Mouse (Mus musculus): Measurements from ENCODE around the gene Fcgr4. TPM values are rescaled to one million over a fixed set of nuclear protein-coding genes. Genes with fewer than 3 reads are reported as not detected.

The Fcgr4 gene
- total RNA-seq (2023), result 59.5 and 102 TPM in 2 replicates

GRCm38 (mm10) chr1:171018737-171019136, at the start of gene Fcgr4:
Gene Fcgr4 (plus strand): TSS chr1:171018920.

DNA sequence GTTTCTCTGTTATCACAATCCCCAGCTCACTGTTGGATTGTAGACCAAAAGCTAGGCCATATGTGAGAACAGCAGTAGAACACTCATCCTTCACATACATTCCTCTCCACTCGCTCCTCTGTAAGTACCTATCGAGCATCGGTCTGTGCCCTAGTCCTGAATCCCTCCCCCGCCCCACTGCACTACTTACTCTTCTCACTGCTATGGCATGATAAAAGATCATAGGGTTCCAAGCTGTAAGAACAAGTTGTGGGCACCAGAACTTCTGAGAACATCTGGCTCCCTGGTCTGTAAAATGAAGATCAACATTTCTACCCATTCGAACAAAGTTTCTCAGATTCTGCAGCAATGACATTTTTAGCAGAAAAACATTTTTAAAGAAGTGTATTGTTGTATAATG, 42.3 kb upstream of the Fcgr4 start, which contains the start of gene Fcgr2b:
Gene Fcgr2b (minus strand): TSS at position 101 of the 400 bp plus-strand sequence.

DNA sequence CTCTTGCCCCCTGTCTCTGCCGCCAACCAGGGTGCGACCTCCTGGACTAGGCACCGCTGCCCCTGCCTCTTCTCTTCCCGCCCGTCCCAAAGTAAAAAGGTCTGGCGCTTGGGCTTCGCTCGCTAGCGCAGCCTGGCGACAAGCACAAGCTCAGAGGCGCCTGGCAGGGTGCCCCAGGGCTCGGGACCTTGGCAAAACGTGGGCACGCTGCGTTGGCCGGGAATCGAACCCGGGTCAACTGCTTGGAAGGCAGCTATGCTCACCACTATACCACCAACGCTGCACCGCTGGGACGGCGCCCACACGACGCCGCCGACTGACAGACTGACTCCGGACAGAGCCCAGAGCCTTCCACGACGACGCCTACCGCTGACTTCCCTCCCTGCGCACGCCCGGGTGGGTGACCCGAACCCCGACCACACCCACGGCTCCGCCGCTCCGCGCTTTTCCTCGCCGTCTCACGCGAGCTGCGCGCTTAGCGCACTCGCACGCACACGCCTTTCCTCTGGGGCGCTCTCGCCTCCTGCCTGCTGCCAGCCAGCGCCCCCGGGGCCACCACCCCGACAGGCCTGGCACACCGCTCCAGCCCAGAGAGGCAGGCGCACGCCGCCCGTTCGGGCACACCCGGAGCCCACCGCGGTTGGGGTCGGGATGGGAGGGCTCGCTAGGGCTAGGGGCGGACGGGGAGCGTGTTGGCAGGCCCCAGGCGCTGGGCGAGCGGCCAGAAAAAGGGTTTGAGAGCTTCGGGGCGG, 45.9 kb downstream of the Fcgr4 start, which contains the start of gene Fcgr3:
Gene Fcgr3 (minus strand): TSS at position 445 of the 752 bp plus-strand sequence.

Other genes with a start within 250 kb of the Fcgr4 start
- gene Atf6, start 151.1 kb upstream of the Fcgr4 start, total RNA-seq (2023), result 21.0 and 23.9 TPM in 2 replicates
- gene Gm26620, start 133.9 kb upstream of the Fcgr4 start, total RNA-seq (2023), result 0.82 and 1.4 TPM in 2 replicates
- 2.7 and 3.2 TPM in 2 replicates for gene Dusp12, start 133.4 kb upstream of the Fcgr4 start, total RNA-seq (2023)
- gene Fcrlb, start 106.0 kb upstream of the Fcgr4 start, total RNA-seq (2023), result not detected in 2 replicates
- gene Fcrla, start 91.3 kb upstream of the Fcgr4 start, total RNA-seq (2023), result 1.3 and 10.1 TPM in 2 replicates
- gene Fcgr2b, start 42.4 kb upstream of the Fcgr4 start, total RNA-seq (2023), result 82.5 and 95.9 TPM in 2 replicates
- 422 and 510 TPM in 2 replicates for gene Fcgr3, start 46.0 kb downstream of the Fcgr4 start, total RNA-seq (2023)
- 0.91 TPM in 1 of 2 replicates, not detected in the other for gene Cfap126, start 95.0 kb downstream of the Fcgr4 start, total RNA-seq (2023)
- 70.1 and 76.7 TPM in 2 replicates for gene Sdhc, start 131.7 kb downstream of the Fcgr4 start, total RNA-seq (2023)
- not detected in 2 replicates for gene Mpz, start 131.8 kb downstream of the Fcgr4 start, total RNA-seq (2023)
- gene Pcp4l1, start 177.3 kb downstream of the Fcgr4 start, total RNA-seq (2023), result 0.25 and 0.38 TPM in 2 replicates
- not detected in 2 replicates for gene Nr1i3, start 195.1 kb downstream of the Fcgr4 start, total RNA-seq (2023)
- 7.2 and 11.8 TPM in 2 replicates for gene Tomm40l, start 203.6 kb downstream of the Fcgr4 start, total RNA-seq (2023)
- gene Apoa2, start 206.1 kb downstream of the Fcgr4 start, total RNA-seq (2023), result not detected in 2 replicates
- gene Fcer1g, start 215.4 kb downstream of the Fcgr4 start, total RNA-seq (2023), result 1,184 and 1,203 TPM in 2 replicates
- not detected in 2 replicates for gene Adamts4, start 231.5 kb downstream of the Fcgr4 start, total RNA-seq (2023)
- gene Ndufs2, start 232.5 kb downstream of the Fcgr4 start, total RNA-seq (2023), result 68.8 and 134 TPM in 2 replicates